Mouse (Mus musculus) lung, adult 2 months (tissue): ENCODE measurements around the gene Sufu. TPM values are rescaled to one million over a fixed set of nuclear protein-coding genes. Genes with fewer than 3 reads are reported as not detected.
A peak's percentile ranks its signal among the peaks of the same experiment; 100 is the strongest.

Experiments used
- DNase-seq: peaks from one replicate; pipeline ENCODE4 v3.0.0; 2022
- H3K4me1 ChIP-seq: fragments of 200-500 bp; 2 replicates; pipeline ENCODE4 v1.6.1; 2011; ENCODE audit warnings: low read length; ENCODE audit not compliant: control insufficient read depth, insufficient read depth
- H3K4me3 ChIP-seq: fragments of 200-500 bp; replicated peaks from 2 replicates; pipeline ENCODE3; 2011; ENCODE audit warnings: low read depth, mild to moderate bottlenecking, control low read depth, low read length; ENCODE audit errors: extremely low read depth
- CTCF ChIP-seq: fragments of 200-500 bp; IDR thresholded peaks from 2 replicates; pipeline ENCODE4 v1.5.1; 2011; ENCODE audit warnings: mild to moderate bottlenecking, low read length, control low read depth; ENCODE audit not compliant: insufficient read depth
- POLR2A ChIP-seq: fragments of 200-500 bp; IDR thresholded peaks from 2 replicates; pipeline ENCODE4 v1.6.1; 2011; ENCODE audit warnings: low read depth, mild to moderate bottlenecking, control low read depth, low read length, borderline replicate concordance; ENCODE audit errors: extremely low read depth
- WGBS: fragments of 180-500 bp; shearing (Covaris S2); methylation state at CpG from one replicate; pipeline ENCODE4 v1.1.7; 2018; 5-methylcytosine and 5-hydroxymethylcytosine counted together
- polyA plus RNA-seq: library from polyadenylated mRNA; depleted of rRNA; stranded (reverse); fragments of >200 nt; gene quantifications from 2 replicates; pipeline ENCODE4 v1.2.3, GENCODE M21; 2012

The Sufu gene
- polyA plus RNA-seq, 1 experiment, result 17.5 TPM

- Histone ChIP-seq H3K4me1 (no peaks in the 10 kb centered on the region), H3K4me3 (no peak overlapping the region)
- 89% methylated on average over 9 of the region's 9 CpGs for WGBS
- TF ChIP-seq CTCF (no peak), POLR2A (no peak)
- no peak for DNase-seq
Observed at GRCm38 (mm10) chr19:46382275-46382674, 14.4 kb upstream of the Sufu start.

GRCm38 (mm10) chr19:46389872-46390271, 6.8 kb upstream of the Sufu start:
- Histone ChIP-seq H3K4me3 (no peak overlapping the region), H3K4me1 (peaks cover 15% of the 10 kb centered on the region)
- WGBS, result 81% methylated on average over 5 of the region's 5 CpGs
- no peak for TF ChIP-seq POLR2A
- peak; percentile 28 for TF ChIP-seq CTCF
- no peak for DNase-seq

GRCm38 (mm10) chr19:46392018-46392417, 4.7 kb upstream of the Sufu start:
- no peak for DNase-seq
- 18% methylated on average over 4 of the region's 4 CpGs for WGBS
- Histone ChIP-seq H3K4me1 (peaks cover 15% of the 10 kb centered on the region), H3K4me3 (no peak overlapping the region)
- TF ChIP-seq CTCF (peak; percentile 66), POLR2A (no peak)

- DNase-seq, result no peak
- no peak for TF ChIP-seq POLR2A
- no peak for TF ChIP-seq CTCF
- WGBS, result 3% methylated on average over 10 of the region's 10 CpGs
- Histone ChIP-seq H3K4me3 (peak overlapping the region; percentile 65), H3K4me1 (peaks cover 25% of the 10 kb centered on the region)
Observed at GRCm38 (mm10) chr19:46394712-46395108, 2.0 kb upstream of the Sufu start.

- H3K4me1 ChIP-seq, result peaks cover 25% of the 10 kb centered on the region
- peak within 1 kb of the TSS; percentile 96 for H3K4me3 ChIP-seq
- TF ChIP-seq POLR2A (peak; percentile 98), CTCF (no peak)
- peak; percentile 94 for DNase-seq
- WGBS, result under 1% methylated on average over 51 of the region's 51 CpGs
Observed at GRCm38 (mm10) chr19:46395109-46396009, 1.3 kb upstream of the Sufu start, which contains the start of gene Actr1a. TSS of gene Actr1a (minus strand) at chr19:46395748.

GRCm38 (mm10) chr19:46396109-46396508, 587 bp upstream of the Sufu start:
- 9% methylated on average over 8 of the region's 8 CpGs for WGBS
- H3K4me3 ChIP-seq, result no peak overlapping the region
- TF ChIP-seq CTCF (no peak), POLR2A (no peak)
- peaks cover 22% of the 10 kb centered on the region for H3K4me1 ChIP-seq
- no peak for DNase-seq

GRCm38 (mm10) chr19:46397436-46398001, 823 bp downstream of the Sufu start:
- 5% methylated on average over 19 of the region's 19 CpGs for WGBS
- DNase-seq, result no peak
- Histone ChIP-seq H3K4me1 (peaks cover 20% of the 10 kb centered on the region), H3K4me3 (peak overlapping the region; percentile 81)
- TF ChIP-seq CTCF (no peak), POLR2A (no peak)

GRCm38 (mm10) chr19:46398401-46398800, 1.7 kb downstream of the Sufu start:
- no peak for TF ChIP-seq CTCF
- no peak for TF ChIP-seq POLR2A
- DNase-seq, result no peak
- WGBS, result 49% methylated on average over 3 of the region's 3 CpGs
- Histone ChIP-seq H3K4me1 (peaks cover 20% of the 10 kb centered on the region), H3K4me3 (no peak overlapping the region)

- WGBS, result 70% methylated on average over 6 of the region's 6 CpGs
- no peak for DNase-seq
- Histone ChIP-seq H3K4me3 (no peak overlapping the region), H3K4me1 (peaks cover 14% of the 10 kb centered on the region)
- TF ChIP-seq CTCF (no peak), POLR2A (no peak)
Observed at GRCm38 (mm10) chr19:46399372-46399771, 2.7 kb downstream of the Sufu start.
